Mouse (Mus musculus): Measurements from ENCODE around the gene Mef2d. TPM values are rescaled to one million over a fixed set of nuclear protein-coding genes. Genes with fewer than 3 reads are reported as not detected.
A peak's percentile ranks its signal among the peaks of the same experiment; 100 is the strongest.

Gene Mef2d
- total RNA-seq, 1 experiment = 10.4 TPM

- Histone ChIP-seq H3K9ac (ENCODE audit: insufficient read depth, low read depth, low read length, poor library complexity, severe bottlenecking) (no peak overlapping the region), H3K4me3 (ENCODE audit: insufficient read depth in 1 of 2, low read depth in 1 of 2, low read length in 2 of 2, poor library complexity in 1 of 2, severe bottlenecking in 1 of 2) (no peak overlapping the region), H3K27ac (ENCODE audit: insufficient read depth, low read depth, low read length, poor library complexity, severe bottlenecking) (no peak overlapping the region), H3K36me3 (ENCODE audit: control insufficient read depth, insufficient read depth, low read length, poor library complexity, severe bottlenecking) (peaks cover 25% of the 10 kb centered on the region; the same call in 1 of the 2 replicates), H3K9me3 (ENCODE audit: control insufficient read depth, insufficient read depth, low read depth, low read length) (no peaks in the 10 kb centered on the region), H3K4me1 (ENCODE audit: control insufficient read depth in 2 of 2, insufficient read depth in 2 of 2, low read length in 2 of 2, poor library complexity in 1 of 2) (peaks cover 3 to 6% of the 10 kb centered on the region in 2 experiments; a peak in 3 of 4 replicates)
- DNase-seq (ENCODE audit: low read depth, low spot score) = no peak
- TF ChIP-seq MAFK (IDR thresholded peaks at IDR 0.05; ENCODE audit: insufficient read depth, low read depth, low read length) (no peak), HCFC1 (IDR thresholded peaks at IDR 0.05; ENCODE audit: borderline replicate concordance, insufficient read depth, low read length) (no peak), ZC3H11A (IDR thresholded peaks at IDR 0.05; ENCODE audit: borderline replicate concordance, low read depth, low read length) (no peak), CHD2 (IDR thresholded peaks at IDR 0.05; ENCODE audit: low read depth, low read length) (no peak), ZNF384 (IDR thresholded peaks at IDR 0.05; ENCODE audit: low read depth, low read length) (no peak)
- in situ Hi-C loops (cut with MboI; ENCODE audit: low sequenced_read_pairs in 2 of 2, unreplicated experiment in 2 of 2) = no loop called here
These were observed 30.3 kb downstream of the Mef2d start for GRCm38 (mm10) chr3:88172440-88172839.

GRCm38 (mm10) chr3:88173375-88173774 is 31.2 kb downstream of the Mef2d start:
- peaks cover 3 to 6% of the 10 kb centered on the region in 2 experiments; a peak in 3 of 4 replicates for H3K4me1 ChIP-seq (ENCODE audit: control insufficient read depth in 2 of 2, insufficient read depth in 2 of 2, low read length in 2 of 2, poor library complexity in 1 of 2)
- no peak overlapping the region for H3K4me3 ChIP-seq (ENCODE audit: insufficient read depth in 1 of 2, low read depth in 1 of 2, low read length in 2 of 2, poor library complexity in 1 of 2, severe bottlenecking in 1 of 2)
- H3K9ac ChIP-seq (ENCODE audit: insufficient read depth, low read depth, low read length, poor library complexity, severe bottlenecking) = no peak overlapping the region
- in situ Hi-C loops (cut with MboI; ENCODE audit: low sequenced_read_pairs in 2 of 2, unreplicated experiment in 2 of 2) = no loop called here
- TF ChIP-seq CHD2 (IDR thresholded peaks at IDR 0.05; ENCODE audit: low read depth, low read length) (no peak), ZC3H11A (IDR thresholded peaks at IDR 0.05; ENCODE audit: borderline replicate concordance, low read depth, low read length) (peak; percentile 49), HCFC1 (IDR thresholded peaks at IDR 0.05; ENCODE audit: borderline replicate concordance, insufficient read depth, low read length) (no peak), ZNF384 (IDR thresholded peaks at IDR 0.05; ENCODE audit: low read depth, low read length) (peak; percentile 81), MAFK (IDR thresholded peaks at IDR 0.05; ENCODE audit: insufficient read depth, low read depth, low read length) (no peak)
- DNase-seq (ENCODE audit: low read depth, low spot score) = peak; percentile 35
- H3K9me3 ChIP-seq (ENCODE audit: control insufficient read depth, insufficient read depth, low read depth, low read length) = no peaks in the 10 kb centered on the region
- H3K36me3 ChIP-seq (ENCODE audit: control insufficient read depth, insufficient read depth, low read length, poor library complexity, severe bottlenecking) = peaks cover 15% of the 10 kb centered on the region; the same call in 1 of the 2 replicates
- no peak overlapping the region for H3K27ac ChIP-seq (ENCODE audit: insufficient read depth, low read depth, low read length, poor library complexity, severe bottlenecking)

GRCm38 (mm10) chr3:88174894-88175293 is 32.7 kb downstream of the Mef2d start:
- Histone ChIP-seq H3K9me3 (ENCODE audit: control insufficient read depth, insufficient read depth, low read depth, low read length) (no peaks in the 10 kb centered on the region), H3K4me3 (ENCODE audit: insufficient read depth in 1 of 2, low read depth in 1 of 2, low read length in 2 of 2, poor library complexity in 1 of 2, severe bottlenecking in 1 of 2) (no peak overlapping the region), H3K27ac (ENCODE audit: insufficient read depth, low read depth, low read length, poor library complexity, severe bottlenecking) (no peak overlapping the region), H3K4me1 (ENCODE audit: control insufficient read depth in 2 of 2, insufficient read depth in 2 of 2, low read length in 2 of 2, poor library complexity in 1 of 2) (peaks cover 3 to 5% of the 10 kb centered on the region in 2 experiments; a peak in 3 of 4 replicates), H3K9ac (ENCODE audit: insufficient read depth, low read depth, low read length, poor library complexity, severe bottlenecking) (no peak overlapping the region), H3K36me3 (ENCODE audit: control insufficient read depth, insufficient read depth, low read length, poor library complexity, severe bottlenecking) (peaks cover 13% of the 10 kb centered on the region; the same call in 1 of the 2 replicates)
- in situ Hi-C loops (cut with MboI; ENCODE audit: low sequenced_read_pairs in 2 of 2, unreplicated experiment in 2 of 2) = no loop called here
- TF ChIP-seq HCFC1 (IDR thresholded peaks at IDR 0.05; ENCODE audit: borderline replicate concordance, insufficient read depth, low read length) = no peak
- TF ChIP-seq ZNF384 (IDR thresholded peaks at IDR 0.05; ENCODE audit: low read depth, low read length) = no peak
- TF ChIP-seq CHD2 (IDR thresholded peaks at IDR 0.05; ENCODE audit: low read depth, low read length) = no peak
- TF ChIP-seq ZC3H11A (IDR thresholded peaks at IDR 0.05; ENCODE audit: borderline replicate concordance, low read depth, low read length) = no peak
- TF ChIP-seq MAFK (IDR thresholded peaks at IDR 0.05; ENCODE audit: insufficient read depth, low read depth, low read length) = no peak
- no peak for DNase-seq (ENCODE audit: low read depth, low spot score)

- peak overlapping the region; percentile 90 for H3K9ac ChIP-seq (ENCODE audit: insufficient read depth, low read depth, low read length, poor library complexity, severe bottlenecking)
- in situ Hi-C loops (cut with MboI; ENCODE audit: low sequenced_read_pairs in 2 of 2, unreplicated experiment in 2 of 2) = no loop called here
These were observed 34.9 kb downstream of the Mef2d start for GRCm38 (mm10) chr3:88177106-88177505.

More at GRCm38 (mm10) chr3:88177106-88177505, 34.9 kb downstream of the Mef2d start:
- Histone ChIP-seq H3K4me3 (ENCODE audit: insufficient read depth in 1 of 2, low read depth in 1 of 2, low read length in 2 of 2, poor library complexity in 1 of 2, severe bottlenecking in 1 of 2) (peak overlapping the region; percentile 73 to 84), H3K36me3 (ENCODE audit: control insufficient read depth, insufficient read depth, low read length, poor library complexity, severe bottlenecking) (peaks cover 8% of the 10 kb centered on the region; the same call in 1 of the 2 replicates), H3K4me1 (ENCODE audit: control insufficient read depth in 2 of 2, insufficient read depth in 2 of 2, low read length in 2 of 2, poor library complexity in 1 of 2) (peaks cover 3% of the 10 kb centered on the region in 2 experiments; a peak in 3 of 4 replicates), H3K9me3 (ENCODE audit: control insufficient read depth, insufficient read depth, low read depth, low read length) (no peaks in the 10 kb centered on the region), H3K27ac (ENCODE audit: insufficient read depth, low read depth, low read length, poor library complexity, severe bottlenecking) (peak overlapping the region; percentile 96)
- no peak for DNase-seq (ENCODE audit: low read depth, low spot score)
- TF ChIP-seq CHD2 (IDR thresholded peaks at IDR 0.05; ENCODE audit: low read depth, low read length) = no peak
- no peak for TF ChIP-seq ZC3H11A (IDR thresholded peaks at IDR 0.05; ENCODE audit: borderline replicate concordance, low read depth, low read length)
- TF ChIP-seq MAFK (IDR thresholded peaks at IDR 0.05; ENCODE audit: insufficient read depth, low read depth, low read length) = no peak
- TF ChIP-seq HCFC1 (IDR thresholded peaks at IDR 0.05; ENCODE audit: borderline replicate concordance, insufficient read depth, low read length) = no peak
- no peak for TF ChIP-seq ZNF384 (IDR thresholded peaks at IDR 0.05; ENCODE audit: low read depth, low read length)
